25 mouse cellular contexts compared by ENCODE assay signal in genomic region chr2:26462980-26463379, GRCm38 (mm10). TPM values are rescaled to one million over a fixed set of nuclear protein-coding genes. Genes with fewer than 3 reads are reported as not detected.
DNase-seq lines count a peak whose midpoint lies in the region; ATAC-seq and TF ChIP-seq lines count a peak whose summit lies in the region.
"Had no signal": no experiment of that assay in that cellular context is flagged by ENCODE, and none has a peak within 500 bp of the region (broad histone marks: within the 10 kb centered on the region; RNA-seq: fewer than 3 reads in every experiment).

No protein-coding gene starts in this region.

- H3K9ac ChIP-seq in kidney, embryonic 14.5 days (ENCODE audit: low read depth, low read length): no peak overlapping the region
- H3K9ac ChIP-seq: embryonic facial prominence, embryonic 12.5 days; embryonic facial prominence, embryonic 15.5 days; forebrain, postnatal 0 days; hindbrain, embryonic 12.5 days had no signal

- peak; percentile 84 for DNase-seq in kidney, adult 2 months
- DNase-seq in layer of hippocampus, adult 2 months (ENCODE audit: low spot score in 2 of 2): no peak
- DNase-seq in layer of hippocampus, adult 9-10 months (ENCODE audit: low spot score): no peak
- peak; percentile 60 for DNase-seq in kidney, postnatal 10 days
- DNase-seq in kidney, postnatal 36 days: peak; percentile 66 to 78
- DNase-seq in embryonic facial prominence, embryonic 10.5 days (ENCODE audit: low spot score): no peak
- DNase-seq: adrenal gland, postnatal 10 days; adrenal gland, postnatal 36 days; B cell, adult 2 months; cerebellum, adult 18-20 months; cerebellum, adult 9-10 months; cerebellum, postnatal 14 days; forebrain, postnatal 0 days; gastrocnemius, adult 2 months; gastrocnemius, postnatal 14 days; heart, adult 11 months had no signal

- H3K27ac ChIP-seq in kidney, adult 2 months (ENCODE audit: insufficient read depth, low read depth, low read length): peak overlapping the region; percentile 58; the same call in 1 of the 2 replicates
- no peak overlapping the region for H3K27ac ChIP-seq in kidney, embryonic 14.5 days (ENCODE audit: low read depth, low read length)
- no peak overlapping the region for H3K27ac ChIP-seq in layer of hippocampus, adult 2 months
- H3K27ac ChIP-seq in embryonic facial prominence, embryonic 10.5 days (replicated peaks): no peak overlapping the region
- H3K27ac ChIP-seq: embryonic facial prominence, embryonic 12.5 days; embryonic facial prominence, embryonic 15.5 days; gastrocnemius, adult 2 months; hindbrain, embryonic 12.5 days had no signal

- peaks cover 30% of the 10 kb centered on the region for H3K4me1 ChIP-seq in kidney, adult 2 months (ENCODE audit: control insufficient read depth, insufficient read depth, low read length)
- peaks cover 22% of the 10 kb centered on the region for H3K4me1 ChIP-seq in kidney, embryonic 14.5 days (ENCODE audit: control insufficient read depth, insufficient read depth, low read length)
- peaks cover 30% of the 10 kb centered on the region for H3K4me1 ChIP-seq in embryonic facial prominence, embryonic 10.5 days

- no peaks in the 10 kb centered on the region for H3K36me3 ChIP-seq in kidney, adult 2 months (ENCODE audit: control insufficient read depth, insufficient read depth, low read length)
- peaks cover 91% of the 10 kb centered on the region for H3K36me3 ChIP-seq in kidney, embryonic 14.5 days (ENCODE audit: control insufficient read depth, insufficient read depth, low read length)
- H3K36me3 ChIP-seq in embryonic facial prominence, embryonic 10.5 days (replicated peaks): peaks cover 98% of the 10 kb centered on the region

- H3K4me3 ChIP-seq in kidney, adult 2 months (ENCODE audit: insufficient read depth, low read depth, low read length): no peak overlapping the region
- no peak overlapping the region for H3K4me3 ChIP-seq in kidney, embryonic 14.5 days (ENCODE audit: low read length)
- no peak overlapping the region for H3K4me3 ChIP-seq in layer of hippocampus, adult 2 months
- no peak overlapping the region for H3K4me3 ChIP-seq in embryonic facial prominence, embryonic 10.5 days
- H3K4me3 ChIP-seq: embryonic facial prominence, embryonic 12.5 days; embryonic facial prominence, embryonic 15.5 days; gastrocnemius, adult 2 months; hindbrain, embryonic 12.5 days had no signal

- no peak; the same call in 1 of the 2 replicates for TF ChIP-seq CTCF in kidney, adult 2 months (conservative IDR thresholded peaks at IDR 0.05; ENCODE audit: insufficient read depth, insufficient read length, low read depth, low read length)
- peak; percentile 17; the same call in 1 of the 2 replicates for TF ChIP-seq CTCF in layer of hippocampus, adult 2 months (conservative IDR thresholded peaks at IDR 0.05)

- no peaks in the 10 kb centered on the region for H3K9me3 ChIP-seq in kidney, embryonic 14.5 days (ENCODE audit: control insufficient read depth, low read length)
- H3K9me3 ChIP-seq in embryonic facial prominence, embryonic 10.5 days: no peaks in the 10 kb centered on the region
- H3K9me3 ChIP-seq: embryonic facial prominence, embryonic 12.5 days; embryonic facial prominence, embryonic 15.5 days; G1E; hindbrain, embryonic 12.5 days had no signal

- TF ChIP-seq POLR2A in kidney, adult 2 months (IDR thresholded peaks at IDR 0.05; ENCODE audit: low read depth, low read length): no peak

- ATAC-seq in kidney, embryonic 14.5 days (ENCODE audit: low FRiP score, low TSS enrichment): no peak
- ATAC-seq: forebrain, embryonic 14.5 days; forebrain, postnatal 0 days; Patski had no signal

- WGBS in kidney, adult 2 months: 50% methylated on average over 3 of the region's 3 CpGs
- WGBS in kidney, embryonic 14.5 days: 90% methylated on average over 3 of the region's 3 CpGs
- 83% methylated on average over 3 of the region's 3 CpGs for WGBS in embryonic facial prominence, embryonic 10.5 days

- H3K27me3 ChIP-seq in kidney, adult 2 months (replicated peaks; ENCODE audit: control insufficient read depth, insufficient read depth, low read length): no peaks in the 10 kb centered on the region
- H3K27me3 ChIP-seq in kidney, embryonic 14.5 days (ENCODE audit: control insufficient read depth, insufficient read depth, low read length): no peaks in the 10 kb centered on the region
- no peaks in the 10 kb centered on the region for H3K27me3 ChIP-seq in embryonic facial prominence, embryonic 10.5 days (replicated peaks; ENCODE audit: low read depth, poor library complexity, severe bottlenecking)
- H3K27me3 ChIP-seq: CH12.LX; embryonic facial prominence, embryonic 12.5 days; embryonic facial prominence, embryonic 15.5 days; hindbrain, embryonic 12.5 days; Patski had no signal

- H3K4me2 ChIP-seq in kidney, embryonic 14.5 days (replicated peaks; ENCODE audit: low read depth, low read length): no peak overlapping the region
- H3K4me2 ChIP-seq: embryonic facial prominence, embryonic 12.5 days; embryonic facial prominence, embryonic 15.5 days; heart, embryonic 11.5 days; hindbrain, embryonic 12.5 days had no signal

RNA-seq across cellular contexts. Expression of gene Sec16a, which starts 18.0 kb away (rescaled TPM):
- 71.1 and 87.5 TPM in 2 replicates for polyA plus RNA-seq in kidney, adult 2 months (2012; rRNA removed)
- 18.9 and 43.9 TPM in 2 replicates for polyA plus RNA-seq in kidney, embryonic 14.5 days (2014; fragmentation: Nextera tagmentation; extraction: Ambion mirVana)
- 10 to 100 TPM; 49.3 to 51.3 TPM for total RNA-seq in layer of hippocampus, adult 2 months (2021)
- polyA plus RNA-seq in embryonic facial prominence, embryonic 10.5 days (2016; fragmentation: Nextera tagmentation; extraction: Ambion mirVana): 30.4 and 32.1 TPM in 2 replicates

RNA-seq across cellular contexts. Expression of gene Notch1, which starts 53.5 kb away (rescaled TPM):
- polyA plus RNA-seq in kidney, adult 2 months (2012; rRNA removed): 16.1 and 17.7 TPM in 2 replicates
- polyA plus RNA-seq in kidney, embryonic 14.5 days (2014; fragmentation: Nextera tagmentation; extraction: Ambion mirVana): 33.4 and 45.1 TPM in 2 replicates
- total RNA-seq in layer of hippocampus, adult 2 months (2021): 10 to 100 TPM; 32.7 to 35.7 TPM
- 17.1 and 20.3 TPM in 2 replicates for polyA plus RNA-seq in embryonic facial prominence, embryonic 10.5 days (2016; fragmentation: Nextera tagmentation; extraction: Ambion mirVana)

RNA-seq across cellular contexts. Expression of gene Inpp5e, which starts 54.0 kb away (rescaled TPM):
- 28.2 and 37.5 TPM in 2 replicates for polyA plus RNA-seq in kidney, adult 2 months (2012; rRNA removed)
- polyA plus RNA-seq in kidney, embryonic 14.5 days (2014; fragmentation: Nextera tagmentation; extraction: Ambion mirVana): 13.7 and 24.7 TPM in 2 replicates
- 10 to 100 TPM; 22.2 to 25.1 TPM for total RNA-seq in layer of hippocampus, adult 2 months (2021)
- 28.6 and 31.8 TPM in 2 replicates for polyA plus RNA-seq in embryonic facial prominence, embryonic 10.5 days (2016; fragmentation: Nextera tagmentation; extraction: Ambion mirVana)

Comparison
In these comparisons a context has a peak if more than half of its experiments do, and no peak if none do; other contexts are left out.
1. DNase-seq: peak in kidney, adult 2 months (single experiment), kidney, postnatal 10 days (single experiment) and kidney, postnatal 36 days (2 of 2); none in layer of hippocampus, adult 2 months (0 of 2), layer of hippocampus, adult 9-10 months (single experiment) and embryonic facial prominence, embryonic 10.5 days (single experiment).